Mouse (Mus musculus) midbrain, embryonic 13.5 days (tissue): ENCODE results near the gene Rbms3. TPM values are rescaled to one million over a fixed set of nuclear protein-coding genes. Genes with fewer than 3 reads are reported as not detected.

Source experiments
- ATAC-seq: fragments of 200-750 bp; cut with Nextera tagmentation; 2 replicates; pipeline ENCODE4 v1.8.0; 2017; ENCODE audit warnings: mild to moderate bottlenecking, moderate TSS enrichment, moderate library complexity
- H3K27ac ChIP-seq: fragments of 300-500 bp; sonication (generic); 2 replicates; pipeline ENCODE4 v1.5.1; 2015; ENCODE audit warnings: inconsistent platforms, mild to moderate bottlenecking, moderate library complexity
- H3K27me3 ChIP-seq: fragments of 300-500 bp; sonication (generic); 2 replicates; pipeline ENCODE4 v1.6.1; 2015; ENCODE audit warnings: mild to moderate bottlenecking, inconsistent platforms
- H3K36me3 ChIP-seq: fragments of 300-500 bp; sonication (generic); 2 replicates; pipeline ENCODE4 v1.6.1; 2015; ENCODE audit warnings: mild to moderate bottlenecking, inconsistent platforms
- H3K4me1 ChIP-seq: fragments of 300-500 bp; sonication (generic); replicated peaks from 2 replicates; pipeline ENCODE4 v1.6.1; 2015; ENCODE audit warnings: inconsistent platforms
- H3K4me2 ChIP-seq: fragments of 300-500 bp; sonication (generic); replicated peaks from 2 replicates; pipeline ENCODE4 v1.6.1; 2015; ENCODE audit warnings: moderate library complexity, mild to moderate bottlenecking, inconsistent platforms
- H3K4me3 ChIP-seq: fragments of 300-500 bp; sonication (generic); replicated peaks from 2 replicates; pipeline ENCODE4 v1.5.1; 2015; ENCODE audit warnings: mild to moderate bottlenecking, inconsistent platforms
- H3K9ac ChIP-seq: fragments of 300-500 bp; sonication (generic); replicated peaks from 2 replicates; pipeline ENCODE4 v1.6.1; 2015; ENCODE audit warnings: mild to moderate bottlenecking, inconsistent platforms
- H3K9me3 ChIP-seq: fragments of 300-500 bp; sonication (generic); 2 replicates; pipeline ENCODE4 v1.6.1; 2016; ENCODE audit warnings: mild to moderate bottlenecking, inconsistent platforms
- WGBS: fragments of 180-500 bp; shearing (Covaris S2); methylation state at CpG from one replicate; pipeline ENCODE4 v1.1.7; 2015; 5-methylcytosine and 5-hydroxymethylcytosine counted together
- polyA plus RNA-seq: library from polyadenylated mRNA; unstranded; fragments of >200 nt; fragmentation: Nextera tagmentation; extraction: Ambion mirVana; gene quantifications from 2 replicates; pipeline ENCODE4 v1.2.1, GENCODE M21; 2015

Gene Rbms3
- polyA plus RNA-seq, 1 experiment from 2014 or later: 30.8 TPM

DNA sequence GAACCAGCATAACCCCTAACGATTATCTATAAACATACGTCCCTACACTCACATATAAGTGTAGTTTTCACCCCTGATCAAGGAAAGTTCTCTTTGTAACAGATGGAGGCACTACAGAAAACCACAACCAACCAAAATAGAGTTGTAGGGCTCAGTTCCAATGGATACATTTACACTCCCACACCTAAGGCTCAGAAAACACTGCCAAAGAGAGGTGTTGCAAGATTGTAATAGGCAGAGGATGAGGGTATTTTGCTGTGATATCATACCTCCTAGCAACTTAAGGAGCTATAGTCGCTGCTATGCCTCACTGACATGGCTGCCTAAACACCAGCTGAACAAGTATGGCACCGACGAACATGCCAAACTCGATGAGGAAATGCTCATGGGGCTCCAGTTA, 44.4 kb downstream of the Rbms3 start:
- H3K36me3 ChIP-seq: no peaks in the 10 kb centered on the region
- H3K27me3 ChIP-seq: no peaks in the 10 kb centered on the region
- no peak overlapping the region for H3K27ac ChIP-seq
- ATAC-seq: no peak
- 90% methylated on average over 6 of the region's 6 CpGs for WGBS
- no peak overlapping the region for H3K9ac ChIP-seq
- H3K4me1 ChIP-seq: no peaks in the 10 kb centered on the region
- 0 out of 2 replicates have a peak, but pooled peaks cover 2% of the 10 kb centered on the region for H3K9me3 ChIP-seq
- no peak overlapping the region for H3K4me2 ChIP-seq
- H3K4me3 ChIP-seq: no peak overlapping the region

DNA sequence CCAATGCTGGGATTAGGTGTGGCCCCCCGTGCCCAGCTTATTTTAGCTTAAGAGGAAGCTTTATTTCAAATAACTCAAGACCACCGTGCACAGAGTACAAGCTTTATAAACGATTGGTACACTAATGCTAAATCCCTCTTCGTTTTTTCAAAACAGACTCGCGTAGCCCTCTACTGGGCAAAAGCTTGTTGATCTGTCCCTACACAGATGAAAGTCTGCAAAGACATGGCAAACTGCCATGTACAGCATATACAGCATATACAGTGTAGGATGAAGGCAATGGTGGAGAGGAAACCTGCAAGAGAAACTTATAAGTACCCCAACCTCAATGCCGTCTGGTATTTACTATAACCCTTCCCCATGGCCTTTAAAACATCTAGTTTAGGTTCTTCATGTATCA, 46.1 kb downstream of the Rbms3 start:
- no peak overlapping the region for H3K9ac ChIP-seq
- H3K9me3 ChIP-seq: 0 out of 2 replicates have a peak, but pooled peaks cover 2% of the 10 kb centered on the region
- H3K36me3 ChIP-seq: no peaks in the 10 kb centered on the region
- no peak overlapping the region for H3K4me3 ChIP-seq
- 77% methylated on average over 7 of the region's 7 CpGs for WGBS
- no peaks in the 10 kb centered on the region for H3K4me1 ChIP-seq
- H3K27ac ChIP-seq: no peak overlapping the region
- no peak for ATAC-seq
- no peaks in the 10 kb centered on the region for H3K27me3 ChIP-seq
- H3K4me2 ChIP-seq: no peak overlapping the region

DNA sequence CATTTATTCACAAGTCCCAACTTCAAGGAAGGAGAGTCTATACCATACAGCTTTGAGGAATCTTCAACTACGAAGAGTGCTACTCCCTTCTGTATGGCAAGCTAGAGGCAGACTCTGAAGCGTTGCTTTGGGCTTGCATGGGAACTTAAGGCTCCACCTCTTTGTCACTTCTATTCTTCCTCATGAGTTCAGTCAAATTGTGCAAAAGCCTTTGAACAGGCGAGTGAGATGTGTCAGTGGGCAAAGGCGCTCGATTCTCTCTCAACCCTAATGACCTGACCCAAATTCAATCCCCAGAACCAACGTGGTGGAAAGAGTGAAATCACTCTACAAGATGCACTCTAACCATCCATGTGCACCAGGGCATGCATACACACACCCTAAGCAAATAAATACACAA, 47.1 kb downstream of the Rbms3 start:
- Histone ChIP-seq H3K4me3 (no peak overlapping the region), H3K4me2 (no peak overlapping the region), H3K9ac (no peak overlapping the region), H3K4me1 (no peaks in the 10 kb centered on the region), H3K27ac (no peak overlapping the region), H3K9me3 (0 out of 2 replicates have a peak, but pooled peaks cover 2% of the 10 kb centered on the region), H3K36me3 (no peaks in the 10 kb centered on the region), H3K27me3 (no peaks in the 10 kb centered on the region)
- no peak for ATAC-seq
- 73% methylated on average over 6 of the region's 6 CpGs for WGBS

DNA sequence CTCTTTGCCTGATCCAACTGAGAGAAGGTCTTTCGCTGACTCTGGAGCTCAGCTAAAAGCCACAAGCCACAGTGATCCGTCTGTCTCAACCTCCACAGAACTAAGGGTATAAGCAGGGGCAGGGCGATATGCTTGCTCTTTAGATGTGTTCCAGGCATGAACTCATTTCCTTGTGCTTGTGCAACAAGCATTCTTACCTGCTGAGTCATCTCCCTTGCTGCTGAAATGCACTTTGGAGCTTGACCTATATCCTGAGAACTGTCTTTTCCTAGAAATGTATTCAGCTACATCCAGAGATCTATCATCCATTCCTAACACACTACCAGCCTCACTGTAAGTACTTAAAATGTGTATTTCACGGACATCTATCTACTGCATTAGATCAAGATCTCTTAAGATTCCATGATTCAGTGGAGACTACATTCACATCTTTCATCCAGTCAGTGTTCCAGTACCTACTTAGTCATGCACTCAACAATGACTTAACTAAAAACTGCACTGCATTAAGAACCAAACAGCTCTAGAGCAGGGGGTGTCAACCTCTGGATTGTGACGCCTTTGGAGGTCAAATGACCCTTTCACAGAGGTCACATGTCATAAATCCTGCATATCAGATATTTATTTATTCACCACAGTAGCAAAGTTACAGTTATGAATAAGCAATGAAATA, 58.4 kb downstream of the Rbms3 start:
- no peaks in the 10 kb centered on the region for H3K36me3 ChIP-seq
- H3K4me2 ChIP-seq: no peak overlapping the region
- 89% methylated on average over 5 of the region's 5 CpGs for WGBS
- no peak overlapping the region for H3K27ac ChIP-seq
- H3K4me3 ChIP-seq: no peak overlapping the region
- H3K9ac ChIP-seq: no peak overlapping the region
- ATAC-seq: no peak
- H3K9me3 ChIP-seq: no peaks in the 10 kb centered on the region
- H3K27me3 ChIP-seq: no peaks in the 10 kb centered on the region
- no peaks in the 10 kb centered on the region for H3K4me1 ChIP-seq

DNA sequence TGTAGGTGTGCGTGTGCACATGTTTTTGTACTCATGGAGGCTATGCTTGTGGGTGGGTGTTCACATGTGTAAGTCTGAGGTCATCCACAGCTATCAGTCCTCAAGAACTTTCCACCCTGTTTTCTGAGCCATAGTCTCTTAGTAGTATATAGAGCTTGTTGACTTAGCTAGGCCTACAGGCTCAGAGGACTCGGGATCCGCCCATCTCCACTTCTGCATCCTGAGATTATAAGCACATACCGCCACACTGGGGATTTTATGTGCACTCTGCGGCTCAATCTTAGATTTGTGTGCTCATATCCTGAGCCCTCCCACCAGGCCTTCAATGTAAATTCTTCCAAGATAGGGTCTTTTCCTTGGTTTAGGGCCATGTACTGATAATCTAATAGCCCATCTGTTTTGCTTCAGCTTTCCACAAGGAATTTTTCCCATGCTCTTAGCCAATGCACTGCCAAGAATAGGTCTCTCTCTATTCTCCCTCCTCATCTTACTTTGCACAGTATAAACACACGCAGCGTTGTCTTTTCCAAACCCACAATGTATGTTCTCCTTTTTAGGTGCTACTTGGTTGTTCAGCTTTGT, 59.4 kb downstream of the Rbms3 start:
- Histone ChIP-seq H3K4me1 (no peaks in the 10 kb centered on the region), H3K4me2 (no peak overlapping the region), H3K36me3 (no peaks in the 10 kb centered on the region), H3K4me3 (no peak overlapping the region), H3K9ac (no peak overlapping the region), H3K9me3 (no peaks in the 10 kb centered on the region), H3K27me3 (no peaks in the 10 kb centered on the region), H3K27ac (no peak overlapping the region)
- no peak for ATAC-seq
- WGBS: 94% methylated on average over 7 of the region's 7 CpGs

DNA sequence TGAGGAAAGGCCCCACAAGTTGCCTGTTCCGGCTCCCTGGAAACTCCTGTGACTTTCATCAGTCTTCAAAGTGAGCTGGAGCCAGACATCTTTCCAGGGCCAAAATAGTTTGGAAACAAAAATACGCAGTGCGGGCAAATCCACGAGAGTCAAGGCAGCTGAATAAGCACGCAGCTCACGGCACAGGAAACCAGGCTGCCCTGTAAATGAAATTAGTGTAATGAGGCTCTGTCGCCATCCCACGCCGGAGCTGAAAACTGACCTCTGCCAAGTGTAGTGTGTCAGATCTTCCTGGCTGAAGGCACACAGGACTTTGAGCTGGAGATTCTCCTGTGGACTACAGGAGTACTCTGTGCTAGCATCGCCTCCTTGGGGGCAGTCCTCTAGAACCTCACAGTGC, 63.4 kb downstream of the Rbms3 start:
- Histone ChIP-seq H3K4me2 (no peak overlapping the region), H3K4me3 (no peak overlapping the region), H3K36me3 (no peaks in the 10 kb centered on the region), H3K27me3 (no peaks in the 10 kb centered on the region), H3K9me3 (no peaks in the 10 kb centered on the region), H3K27ac (no peak overlapping the region), H3K4me1 (no peaks in the 10 kb centered on the region), H3K9ac (no peak overlapping the region)
- 92% methylated on average over 10 of the region's 10 CpGs for WGBS
- ATAC-seq: no peak

DNA sequence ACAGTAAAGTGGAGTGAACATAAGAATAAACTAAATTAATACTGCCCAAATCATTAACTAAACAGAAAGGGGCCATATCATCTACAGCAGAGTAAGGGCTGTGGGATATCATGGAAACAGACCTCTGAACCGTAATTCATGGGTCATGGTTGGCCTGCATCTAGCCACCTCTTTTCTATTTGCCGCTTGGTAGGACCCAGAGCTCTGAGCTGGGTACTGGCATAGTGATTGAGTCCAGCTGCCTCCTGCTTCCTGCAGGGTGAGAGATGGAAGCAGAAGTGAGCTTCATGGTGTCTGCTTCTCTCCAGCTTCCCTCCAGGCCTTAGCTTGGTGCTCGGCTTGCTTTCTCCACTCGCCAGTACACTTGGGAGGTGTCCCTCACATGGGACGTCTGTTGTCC, 71.2 kb downstream of the Rbms3 start:
- no peak for ATAC-seq
- Histone ChIP-seq H3K4me1 (no peaks in the 10 kb centered on the region), H3K4me2 (no peak overlapping the region), H3K27ac (no peak overlapping the region), H3K36me3 (no peaks in the 10 kb centered on the region), H3K27me3 (no peaks in the 10 kb centered on the region), H3K4me3 (no peak overlapping the region), H3K9me3 (no peaks in the 10 kb centered on the region), H3K9ac (no peak overlapping the region)
- WGBS: 94% methylated on average over 5 of the region's 5 CpGs

DNA sequence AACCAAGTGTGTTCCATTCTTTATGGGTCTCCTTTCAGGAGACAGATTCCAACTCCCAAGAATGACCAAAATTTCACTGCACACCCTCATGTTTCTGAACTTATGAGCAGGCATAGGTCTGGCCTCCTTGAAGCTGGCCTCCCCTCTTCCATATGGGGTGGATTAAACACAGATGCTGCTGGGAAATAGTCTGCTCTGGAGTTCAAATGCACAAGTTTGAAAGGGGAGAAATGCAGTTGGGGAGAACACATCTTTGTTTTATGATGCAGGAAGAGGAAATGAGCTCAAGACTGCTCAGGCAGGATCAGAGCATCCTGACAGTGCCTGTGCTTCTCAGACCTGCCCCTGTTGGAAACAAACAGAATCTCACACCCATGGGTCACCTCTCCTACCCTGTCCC, 75.4 kb downstream of the Rbms3 start:
- no peak overlapping the region for H3K4me3 ChIP-seq
- no peaks in the 10 kb centered on the region for H3K9me3 ChIP-seq
- no peaks in the 10 kb centered on the region for H3K36me3 ChIP-seq
- no peak overlapping the region for H3K4me2 ChIP-seq
- no peaks in the 10 kb centered on the region for H3K27me3 ChIP-seq
- no peak for ATAC-seq
- no peak overlapping the region for H3K27ac ChIP-seq
- H3K9ac ChIP-seq: no peak overlapping the region
- no peaks in the 10 kb centered on the region for H3K4me1 ChIP-seq

DNA sequence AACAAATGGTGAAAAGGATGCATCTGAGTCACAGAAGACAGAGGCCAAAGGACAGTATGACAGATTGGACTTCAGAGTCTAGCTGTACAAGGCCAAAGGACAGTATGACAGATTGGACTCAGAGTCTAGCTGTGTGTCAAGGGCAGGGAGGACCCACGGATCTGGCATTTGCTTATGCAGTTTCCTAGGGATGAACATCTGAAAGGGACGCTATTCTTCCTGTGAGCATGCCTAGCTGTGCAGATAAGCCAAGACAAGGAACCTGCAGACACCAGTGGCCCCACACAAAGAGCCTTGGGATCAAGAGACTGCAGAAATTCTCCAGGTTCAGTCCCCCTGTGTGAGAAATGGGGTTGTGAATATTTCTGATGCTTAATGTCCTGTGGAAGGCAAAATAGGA, 100.4 kb downstream of the Rbms3 start:
- 85% methylated on average over 2 of the region's 2 CpGs for WGBS
- no peaks in the 10 kb centered on the region for H3K9me3 ChIP-seq

DNA sequence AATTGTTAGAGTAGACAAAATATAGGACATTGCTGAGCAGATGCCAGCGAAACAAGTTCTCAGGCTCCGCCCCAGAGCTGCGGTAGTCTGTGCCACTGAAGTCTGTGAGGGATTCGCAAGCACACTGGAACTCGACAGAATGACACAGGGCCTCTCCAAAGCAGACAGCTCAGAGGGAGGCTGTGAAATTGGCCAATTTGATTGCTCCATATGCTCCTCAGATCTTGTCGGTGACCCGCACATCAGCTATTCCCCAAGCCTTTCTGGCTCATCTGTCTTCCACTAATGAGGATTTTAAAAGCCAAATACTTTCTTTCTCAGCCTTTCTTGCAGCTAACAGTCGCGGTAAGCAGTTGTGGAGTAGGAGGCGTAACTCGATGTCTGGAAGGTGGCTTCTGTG, 120.8 kb downstream of the Rbms3 start:
- Histone ChIP-seq H3K9me3 (no peaks in the 10 kb centered on the region), H3K4me2 (no peak overlapping the region), H3K4me1 (no peaks in the 10 kb centered on the region), H3K27ac (no peak overlapping the region), H3K9ac (no peak overlapping the region), H3K27me3 (no peaks in the 10 kb centered on the region), H3K36me3 (no peaks in the 10 kb centered on the region), H3K4me3 (no peak overlapping the region)
- 71% methylated on average over 11 of the region's 11 CpGs for WGBS
- ATAC-seq: peak; percentile 66

More for the DNA sequence above, 100.4 kb downstream of the Rbms3 start:
- H3K9ac ChIP-seq: no peak overlapping the region
- H3K4me1 ChIP-seq: no peaks in the 10 kb centered on the region
- no peak overlapping the region for H3K4me3 ChIP-seq
- H3K36me3 ChIP-seq: no peaks in the 10 kb centered on the region
- no peak overlapping the region for H3K27ac ChIP-seq
- no peaks in the 10 kb centered on the region for H3K27me3 ChIP-seq
- no peak overlapping the region for H3K4me2 ChIP-seq
- no peak for ATAC-seq

DNA sequence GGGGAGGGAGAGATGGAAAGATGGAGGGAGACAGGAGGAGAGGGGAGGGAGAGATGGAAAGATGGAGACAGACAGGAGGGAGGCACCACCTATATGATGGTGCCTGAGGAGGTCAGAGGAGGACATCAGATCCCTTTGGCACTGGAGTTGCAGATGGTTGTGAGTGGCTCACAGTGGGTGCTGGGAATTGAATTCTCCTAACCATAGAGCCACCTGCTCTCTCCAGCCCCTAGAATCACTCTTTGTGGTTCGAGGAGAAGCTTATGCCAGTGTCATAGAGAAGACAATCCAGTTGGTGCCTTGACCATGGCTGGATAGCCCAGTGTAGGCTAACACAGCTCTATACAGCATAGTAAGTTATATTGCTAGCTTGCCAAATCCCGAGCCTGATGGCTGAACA, 137.8 kb downstream of the Rbms3 start:
- H3K9me3 ChIP-seq: no peaks in the 10 kb centered on the region
- H3K36me3 ChIP-seq: no peaks in the 10 kb centered on the region
- WGBS: 77% methylated on average over 2 of the region's 2 CpGs
- no peak overlapping the region for H3K27ac ChIP-seq
- no peaks in the 10 kb centered on the region for H3K4me1 ChIP-seq
- no peak overlapping the region for H3K4me2 ChIP-seq
- H3K27me3 ChIP-seq: no peaks in the 10 kb centered on the region
- no peak overlapping the region for H3K4me3 ChIP-seq
- no peak overlapping the region for H3K9ac ChIP-seq
- ATAC-seq: no peak

DNA sequence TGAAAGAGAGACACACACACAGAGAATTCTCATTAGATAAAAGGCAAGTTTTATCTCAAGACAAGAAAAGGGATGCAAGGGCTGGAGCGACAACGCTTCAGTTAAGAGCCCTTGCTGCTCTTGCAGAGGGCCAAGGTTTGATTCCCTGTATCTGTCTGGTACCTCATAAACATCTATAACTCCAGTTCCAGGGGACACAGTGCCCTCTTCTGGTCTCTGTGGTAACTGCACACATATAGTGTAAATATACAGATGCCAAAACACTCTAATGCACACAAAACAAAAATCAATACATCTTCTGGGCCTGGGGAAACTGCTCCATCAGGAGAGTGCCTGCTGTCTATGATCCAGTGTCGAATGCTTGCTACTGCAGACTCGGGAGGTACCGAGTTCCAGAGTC, 145.3 kb downstream of the Rbms3 start:
- Histone ChIP-seq H3K27me3 (no peaks in the 10 kb centered on the region), H3K9ac (no peak overlapping the region), H3K4me1 (no peaks in the 10 kb centered on the region), H3K27ac (no peak overlapping the region), H3K36me3 (no peaks in the 10 kb centered on the region), H3K4me2 (no peak overlapping the region), H3K9me3 (no peaks in the 10 kb centered on the region), H3K4me3 (no peak overlapping the region)
- 91% methylated on average over 5 of the region's 5 CpGs for WGBS
- ATAC-seq: no peak

DNA sequence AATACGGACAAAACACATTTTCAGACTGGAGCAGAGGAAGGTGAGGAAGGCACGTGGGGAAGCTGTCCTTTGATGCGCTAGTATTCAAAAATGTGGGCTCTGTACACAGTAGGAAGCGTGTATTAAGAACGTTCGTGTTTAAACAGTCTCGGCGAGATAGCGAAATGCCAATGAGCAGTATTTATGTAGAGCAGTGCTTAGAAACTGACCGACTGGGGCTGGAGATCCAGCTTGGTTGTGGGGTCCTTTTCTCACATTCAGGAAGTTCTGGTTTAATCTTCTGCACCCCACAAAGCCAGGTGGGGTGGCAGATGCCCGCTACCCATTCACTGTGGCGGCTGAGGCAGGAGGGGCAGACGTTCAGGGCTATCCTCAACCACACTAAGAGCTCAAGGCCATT, 153.0 kb downstream of the Rbms3 start:
- no peaks in the 10 kb centered on the region for H3K9me3 ChIP-seq
- H3K9ac ChIP-seq: no peak overlapping the region
- H3K4me1 ChIP-seq: no peaks in the 10 kb centered on the region
- no peak overlapping the region for H3K4me2 ChIP-seq
- 73% methylated on average over 13 of the region's 13 CpGs for WGBS
- H3K27ac ChIP-seq: no peak overlapping the region
- H3K4me3 ChIP-seq: no peak overlapping the region
- no peak for ATAC-seq
- no peaks in the 10 kb centered on the region for H3K36me3 ChIP-seq
- H3K27me3 ChIP-seq: no peaks in the 10 kb centered on the region
